ENCODE assay signal across 30 mouse cellular contexts in genomic region chr6:12457451-12457850, GRCm38 (mm10).
"Had no signal": no experiment of that assay in that cellular context is flagged by ENCODE, and none has a peak within 500 bp of the region (broad histone marks: within the 10 kb centered on the region; RNA-seq: fewer than 3 reads in every experiment).

No protein-coding gene starts in this region.

- ATAC-seq: liver, embryonic 12.5 days; liver, postnatal 0 days; lung, postnatal 0 days; midbrain, embryonic 13.5 days; midbrain, embryonic 15.5 days; midbrain, embryonic 16.5 days had no signal

- H3K27ac ChIP-seq: limb, embryonic 10.5 days; limb, embryonic 12.5 days; limb, embryonic 13.5 days; limb, embryonic 15.5 days; liver, embryonic 12.5 days; liver, embryonic 13.5 days; liver, embryonic 14.5 days; liver, embryonic 15.5 days; lung, embryonic 15.5 days; macrophage; midbrain, embryonic 10.5 days; midbrain, embryonic 12.5 days; midbrain, embryonic 13.5 days; midbrain, embryonic 15.5 days; neural tube, embryonic 12.5 days had no signal

- H3K27me3 ChIP-seq: limb, embryonic 12.5 days; limb, embryonic 13.5 days; limb, embryonic 15.5 days; liver, embryonic 12.5 days; liver, embryonic 13.5 days; liver, embryonic 15.5 days; lung, embryonic 15.5 days; megakaryocyte, embryonic 14.5 days; midbrain, embryonic 12.5 days; midbrain, embryonic 13.5 days; midbrain, embryonic 15.5 days; neural tube, embryonic 12.5 days had no signal

- H3K4me2 ChIP-seq: limb, embryonic 12.5 days; limb, embryonic 13.5 days; limb, embryonic 15.5 days; liver, embryonic 11.5 days; liver, embryonic 12.5 days; liver, embryonic 13.5 days; liver, embryonic 15.5 days; lung, embryonic 14.5 days; lung, embryonic 15.5 days; midbrain, embryonic 11.5 days; midbrain, embryonic 12.5 days; midbrain, embryonic 13.5 days; midbrain, embryonic 15.5 days; neural tube, embryonic 12.5 days had no signal

- H3K36me3 ChIP-seq: limb, embryonic 10.5 days; limb, embryonic 12.5 days; limb, embryonic 13.5 days; limb, embryonic 15.5 days; liver, embryonic 12.5 days; liver, embryonic 13.5 days; liver, embryonic 15.5 days; lung, embryonic 15.5 days; midbrain, embryonic 10.5 days; midbrain, embryonic 12.5 days; midbrain, embryonic 13.5 days; midbrain, embryonic 15.5 days; neural tube, embryonic 12.5 days had no signal

- H3K4me3 ChIP-seq: limb, embryonic 10.5 days; limb, embryonic 12.5 days; limb, embryonic 13.5 days; limb, embryonic 15.5 days; liver, embryonic 12.5 days; liver, embryonic 13.5 days; liver, embryonic 15.5 days; lung, embryonic 15.5 days; megakaryocyte, embryonic 14.5 days; midbrain, embryonic 10.5 days; midbrain, embryonic 12.5 days; midbrain, embryonic 13.5 days; midbrain, embryonic 15.5 days; myocyte; neural tube, embryonic 12.5 days had no signal

- DNase-seq: left cerebral cortex, postnatal 4 days; liver; liver, embryonic 13.5 days; liver, postnatal 0 days; lung, adult 2 months; lung, embryonic 14.5 days; lung, postnatal 10 days; lung, postnatal 14 days; lung, postnatal 4 days; midbrain, embryonic 14.5 days had no signal

- H3K4me1 ChIP-seq: limb, embryonic 10.5 days; limb, embryonic 12.5 days; limb, embryonic 13.5 days; limb, embryonic 15.5 days; liver, embryonic 12.5 days; liver, embryonic 13.5 days; liver, embryonic 15.5 days; lung, embryonic 15.5 days; megakaryocyte, embryonic 14.5 days; midbrain, embryonic 10.5 days; midbrain, embryonic 12.5 days; midbrain, embryonic 13.5 days; midbrain, embryonic 15.5 days; neural tube, embryonic 12.5 days had no signal

- H3K9me3 ChIP-seq: limb, embryonic 10.5 days; limb, embryonic 12.5 days; limb, embryonic 13.5 days; limb, embryonic 15.5 days; liver, embryonic 12.5 days; liver, embryonic 13.5 days; liver, embryonic 15.5 days; lung, embryonic 15.5 days; megakaryocyte, embryonic 14.5 days; midbrain, embryonic 10.5 days; midbrain, embryonic 12.5 days; midbrain, embryonic 13.5 days; midbrain, embryonic 15.5 days; neural tube, embryonic 12.5 days had no signal

- H3K9ac ChIP-seq: limb, embryonic 12.5 days; limb, embryonic 13.5 days; limb, embryonic 15.5 days; liver, embryonic 12.5 days; liver, embryonic 13.5 days; liver, embryonic 14.5 days; liver, embryonic 15.5 days; liver, postnatal 0 days; lung, embryonic 14.5 days; lung, embryonic 15.5 days; midbrain, embryonic 12.5 days; midbrain, embryonic 13.5 days; midbrain, embryonic 15.5 days; neural tube, embryonic 12.5 days had no signal
